Mouse (Mus musculus): ENCODE measurements around the gene Mllt10.
"Not testable (repeated sequence)": the region's sequence is repeated elsewhere in the genome, so short reads cannot be mapped to it uniquely, and the experiment has no call there.

Mllt10 gene

GRCm38 (mm10) chr2:18087695-18088094 lies 32.7 kb downstream of the Mllt10 start:
- not testable (repeated sequence) for DNase-seq (ENCODE audit: low spot score in 2 of 2)

- no peak for DNase-seq (ENCODE audit: low spot score in 2 of 2)
Measured at GRCm38 (mm10) chr2:18093858-18094257, 38.8 kb downstream of the Mllt10 start.

- no peak for DNase-seq (ENCODE audit: low spot score in 2 of 2)
Measured at GRCm38 (mm10) chr2:18094319-18094718, 39.3 kb downstream of the Mllt10 start.

GRCm38 (mm10) chr2:18095804-18096203 lies 40.8 kb downstream of the Mllt10 start:
- no peak for DNase-seq (ENCODE audit: low spot score in 2 of 2)

- DNase-seq (ENCODE audit: low spot score in 2 of 2): no peak
Measured at GRCm38 (mm10) chr2:18100914-18101313, 45.9 kb downstream of the Mllt10 start.

- DNase-seq (ENCODE audit: low spot score in 2 of 2): no peak
Measured at GRCm38 (mm10) chr2:18107561-18107960, 52.5 kb downstream of the Mllt10 start.

GRCm38 (mm10) chr2:18108214-18108613 lies 53.2 kb downstream of the Mllt10 start:
- DNase-seq (ENCODE audit: low spot score in 2 of 2): no peak

- DNase-seq (ENCODE audit: low spot score in 2 of 2): no peak
Measured at GRCm38 (mm10) chr2:18111411-18111810, 56.4 kb downstream of the Mllt10 start.

- no peak for DNase-seq (ENCODE audit: low spot score in 2 of 2)
Measured at GRCm38 (mm10) chr2:18116432-18116831, 61.4 kb downstream of the Mllt10 start.

- DNase-seq (ENCODE audit: low spot score in 2 of 2): no peak
Measured at GRCm38 (mm10) chr2:18138131-18138530, 83.1 kb downstream of the Mllt10 start.

GRCm38 (mm10) chr2:18139646-18140045 lies 84.6 kb downstream of the Mllt10 start:
- no peak for DNase-seq (ENCODE audit: low spot score in 2 of 2)

GRCm38 (mm10) chr2:18156131-18156530 lies 101.1 kb downstream of the Mllt10 start:
- no peak for DNase-seq (ENCODE audit: low spot score in 2 of 2)

GRCm38 (mm10) chr2:18159426-18159825 lies 104.4 kb downstream of the Mllt10 start:
- no peak for DNase-seq (ENCODE audit: low spot score in 2 of 2)

- DNase-seq (ENCODE audit: low spot score in 2 of 2): no peak
Measured at GRCm38 (mm10) chr2:18160992-18161391, 106.0 kb downstream of the Mllt10 start.

GRCm38 (mm10) chr2:18165511-18165910 lies 110.5 kb downstream of the Mllt10 start:
- no peak for DNase-seq (ENCODE audit: low spot score in 2 of 2)

- DNase-seq (ENCODE audit: low spot score in 2 of 2): no peak
Measured at GRCm38 (mm10) chr2:18169174-18169948, 114.3 kb downstream of the Mllt10 start.

- no peak for DNase-seq (ENCODE audit: low spot score in 2 of 2)
Measured at GRCm38 (mm10) chr2:18175234-18175633, 120.2 kb downstream of the Mllt10 start.

GRCm38 (mm10) chr2:18176235-18176634 lies 121.2 kb downstream of the Mllt10 start:
- DNase-seq (ENCODE audit: low spot score in 2 of 2): no peak

- no peak for DNase-seq (ENCODE audit: low spot score in 2 of 2)
Measured at GRCm38 (mm10) chr2:18180323-18180722, 125.3 kb downstream of the Mllt10 start.

GRCm38 (mm10) chr2:18181631-18182030 lies 126.6 kb downstream of the Mllt10 start:
- no peak for DNase-seq (ENCODE audit: low spot score in 2 of 2)

GRCm38 (mm10) chr2:18183079-18183478 lies 128.0 kb downstream of the Mllt10 start:
- no peak for DNase-seq (ENCODE audit: low spot score in 2 of 2)

- DNase-seq (ENCODE audit: low spot score in 2 of 2): no peak
Measured at GRCm38 (mm10) chr2:18188367-18188766, 133.3 kb downstream of the Mllt10 start.

GRCm38 (mm10) chr2:18195285-18195684 lies 140.2 kb downstream of the Mllt10 start:
- no peak for DNase-seq (ENCODE audit: low spot score in 2 of 2)
